Mouse (Mus musculus) neural tube, embryonic 11.5 days (tissue): Measurements from ENCODE around the gene Coro2b. TPM values are rescaled to one million over a fixed set of nuclear protein-coding genes. Genes with fewer than 3 reads are reported as not detected.

Experiments
- ATAC-seq: fragments of 200-750 bp; cut with Nextera tagmentation; 2 replicates; pipeline ENCODE4 v1.8.0; 2017; ENCODE audit warnings: moderate number of reproducible peaks, mild to moderate bottlenecking, moderate TSS enrichment, moderate library complexity; ENCODE audit not compliant: insufficient read depth, low FRiP score, low TSS enrichment
- DNase-seq: peaks from one replicate; pipeline ENCODE4 v3.0.0-alpha.2; 2015; ENCODE audit warnings: low spot score
- H3K27ac ChIP-seq: fragments of 300-500 bp; sonication (generic); 2 replicates; pipeline ENCODE4 v1.5.1; 2014; ENCODE audit warnings: low read depth, mild to moderate bottlenecking, low read length
- H3K27me3 ChIP-seq: fragments of 300-500 bp; sonication (generic); 2 replicates; pipeline ENCODE4 v1.6.1; 2014; ENCODE audit warnings: mild to moderate bottlenecking, low read length, mixed read lengths; ENCODE audit not compliant: control insufficient read depth, insufficient read depth
- H3K36me3 ChIP-seq: fragments of 300-500 bp; sonication (generic); 2 replicates; pipeline ENCODE4 v1.6.1; 2014; ENCODE audit warnings: mild to moderate bottlenecking, low read length, moderate library complexity, mixed read lengths; ENCODE audit not compliant: control insufficient read depth, insufficient read depth
- H3K4me1 ChIP-seq: fragments of 300-500 bp; sonication (generic); 2 replicates; pipeline ENCODE4 v1.6.1; 2014; ENCODE audit warnings: low read length, mixed read lengths; ENCODE audit not compliant: control insufficient read depth, insufficient read depth
- H3K4me2 ChIP-seq: fragments of 300-500 bp; sonication (generic); 2 replicates; pipeline ENCODE4 v1.6.1; 2014; ENCODE audit warnings: low read depth, mild to moderate bottlenecking, moderate library complexity
- H3K4me3 ChIP-seq: fragments of 300-500 bp; sonication (generic); 2 replicates; pipeline ENCODE4 v1.5.1; 2014; ENCODE audit warnings: low read depth, low read length
- H3K9ac ChIP-seq: fragments of 300-500 bp; sonication (generic); 2 replicates; pipeline ENCODE4 v1.6.1; 2014; ENCODE audit warnings: mild to moderate bottlenecking, low read length
- H3K9me3 ChIP-seq: fragments of 300-500 bp; sonication (generic); 2 replicates; pipeline ENCODE4 v1.6.1; 2016; ENCODE audit warnings: low read length; ENCODE audit not compliant: control insufficient read depth
- WGBS: fragments of 180-500 bp; shearing (Covaris S2); extraction: QIAGEN DNeasy Blood & Tissue Kit; methylation state at CpG from one replicate; pipeline ENCODE4 v1.1.7; 2014; 5-methylcytosine and 5-hydroxymethylcytosine counted together
- polyA plus RNA-seq: library from polyadenylated mRNA; unstranded; fragments of >200 nt; fragmentation: Nextera tagmentation; extraction: Ambion mirVana; gene quantifications from 2 replicates; pipeline ENCODE4 v1.2.1, GENCODE M21; 2014

Coro2b gene
- polyA plus RNA-seq, 1 experiment from 2014 or later: 23.7 TPM

GRCm38 (mm10) chr9:62556748-62557147 is 19.9 kb upstream of the Coro2b start:
- no peak overlapping the region for H3K4me3 ChIP-seq
- peaks cover 11% of the 10 kb centered on the region for H3K4me1 ChIP-seq
- no peak overlapping the region for H3K9ac ChIP-seq
- H3K27me3 ChIP-seq: no peaks in the 10 kb centered on the region
- DNase-seq (no peak), ATAC-seq (no peak)
- H3K27ac ChIP-seq: no peak overlapping the region
- H3K36me3 ChIP-seq: no peaks in the 10 kb centered on the region
- no peaks in the 10 kb centered on the region for H3K9me3 ChIP-seq
- WGBS: 92% methylated on average over 6 of the region's 6 CpGs
- no peak overlapping the region for H3K4me2 ChIP-seq

GRCm38 (mm10) chr9:62555258-62555856 is 18.5 kb upstream of the Coro2b start:
- ATAC-seq: no peak
- DNase-seq: peak; percentile 51
- WGBS: 68% methylated on average over 5 of the region's 5 CpGs
- H3K9me3 ChIP-seq: no peaks in the 10 kb centered on the region
- no peak overlapping the region for H3K9ac ChIP-seq
- no peak overlapping the region for H3K27ac ChIP-seq
- H3K4me3 ChIP-seq: no peak overlapping the region
- no peaks in the 10 kb centered on the region for H3K36me3 ChIP-seq
- no peak overlapping the region for H3K4me2 ChIP-seq
- H3K4me1 ChIP-seq: peaks cover 11% of the 10 kb centered on the region
- H3K27me3 ChIP-seq: no peaks in the 10 kb centered on the region

GRCm38 (mm10) chr9:62554606-62555005 is 17.8 kb upstream of the Coro2b start:
- H3K9me3 ChIP-seq: no peaks in the 10 kb centered on the region
- H3K36me3 ChIP-seq: no peaks in the 10 kb centered on the region
- H3K9ac ChIP-seq: no peak overlapping the region
- H3K4me3 ChIP-seq: no peak overlapping the region
- no peaks in the 10 kb centered on the region for H3K27me3 ChIP-seq
- peaks cover 11% of the 10 kb centered on the region for H3K4me1 ChIP-seq
- 0 out of 2 replicates have a peak overlapping the region, but pooled peaks have one; percentile 17 for H3K27ac ChIP-seq
- DNase-seq: peak; percentile 79
- WGBS: 45% methylated on average over 3 of the region's 3 CpGs
- no peak overlapping the region for H3K4me2 ChIP-seq
- ATAC-seq: peak; percentile 76

DNA sequence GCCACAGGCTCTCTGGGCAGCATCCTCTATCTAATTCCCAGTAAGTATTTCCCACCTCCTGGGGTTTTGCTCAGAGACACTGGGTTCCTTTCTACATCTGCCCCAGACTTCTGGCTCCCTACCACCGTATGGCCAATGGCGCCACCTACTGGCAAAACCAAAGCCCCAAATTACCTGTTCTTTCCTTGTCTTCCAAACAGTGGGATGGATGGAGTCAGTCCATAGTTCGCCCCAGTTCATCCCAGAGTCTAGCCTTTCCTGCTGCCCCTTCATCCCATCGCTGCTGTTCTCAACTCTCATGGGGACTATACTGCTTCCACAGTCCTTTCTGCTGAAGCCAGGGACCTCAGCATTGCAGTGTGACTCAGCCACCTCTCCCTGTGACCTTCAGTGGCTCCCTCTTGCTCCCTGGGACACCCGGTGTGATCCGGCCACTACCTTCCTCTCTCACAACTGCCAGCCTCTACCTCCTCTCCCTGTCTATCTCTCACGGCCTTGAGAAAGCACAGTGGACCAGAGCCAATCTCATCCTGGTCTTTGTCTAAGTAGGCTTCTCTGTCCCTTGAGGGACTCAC is 16.6 kb upstream of the Coro2b start:
- DNase-seq (peak; percentile 74), ATAC-seq (no peak)
- H3K36me3 ChIP-seq: no peaks in the 10 kb centered on the region
- H3K4me2 ChIP-seq: no peak overlapping the region
- no peak overlapping the region for H3K4me3 ChIP-seq
- H3K4me1 ChIP-seq: peaks cover 11% of the 10 kb centered on the region
- no peak overlapping the region for H3K27ac ChIP-seq
- no peak overlapping the region for H3K9ac ChIP-seq
- WGBS: 34% methylated on average over 7 of the region's 7 CpGs
- no peaks in the 10 kb centered on the region for H3K27me3 ChIP-seq
- H3K9me3 ChIP-seq: no peaks in the 10 kb centered on the region

DNA sequence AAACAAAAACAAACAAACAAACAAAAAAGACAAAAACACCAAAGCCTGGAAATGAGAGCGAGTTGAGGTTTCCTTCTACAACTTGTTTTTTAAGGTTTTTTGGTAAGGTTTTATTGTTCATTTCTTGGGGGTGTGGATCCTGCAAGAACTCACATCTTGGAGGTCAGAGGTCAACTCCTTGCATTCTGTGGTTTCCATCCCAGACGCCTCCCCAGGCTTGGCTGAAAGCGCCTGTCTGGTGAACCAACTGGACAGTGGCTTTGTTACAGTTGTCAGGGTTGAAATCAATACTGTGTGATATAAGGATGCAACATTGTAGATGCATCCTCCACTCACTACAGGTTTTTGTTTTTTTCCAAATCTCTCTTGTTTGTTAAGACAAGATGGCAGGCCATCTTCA is 14.7 kb upstream of the Coro2b start:
- no peak overlapping the region for H3K9ac ChIP-seq
- DNase-seq (no peak), ATAC-seq (no peak)
- no peak overlapping the region for H3K27ac ChIP-seq
- peaks cover 11% of the 10 kb centered on the region for H3K4me1 ChIP-seq
- 71% methylated on average over 3 of the region's 3 CpGs for WGBS
- no peaks in the 10 kb centered on the region for H3K9me3 ChIP-seq
- no peak overlapping the region for H3K4me2 ChIP-seq
- H3K27me3 ChIP-seq: no peaks in the 10 kb centered on the region
- H3K4me3 ChIP-seq: no peak overlapping the region
- no peaks in the 10 kb centered on the region for H3K36me3 ChIP-seq

DNA sequence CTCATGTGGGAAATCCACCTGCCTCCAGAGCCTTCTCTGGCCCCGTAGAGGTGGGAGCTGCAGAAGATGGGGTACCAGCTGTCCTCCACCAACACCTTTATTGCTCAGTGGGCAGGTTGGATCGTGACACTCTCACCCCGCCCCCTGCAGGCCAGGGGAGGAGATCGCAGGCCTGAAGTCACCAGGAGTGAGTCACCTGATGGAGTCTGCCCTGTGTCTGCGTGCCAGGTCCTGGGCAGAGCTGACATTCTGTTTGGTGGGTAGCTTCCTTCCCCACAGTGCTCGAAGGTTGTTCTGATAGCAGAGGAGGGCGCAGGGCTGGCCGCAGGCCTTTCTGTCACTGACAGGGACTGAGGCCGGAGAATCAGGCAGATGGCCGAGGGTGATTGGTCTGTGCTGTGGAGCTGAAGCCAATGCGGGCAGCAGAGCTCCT is 13.8 kb upstream of the Coro2b start:
- WGBS: 43% methylated on average over 11 of the region's 11 CpGs
- no peaks in the 10 kb centered on the region for H3K27me3 ChIP-seq
- H3K36me3 ChIP-seq: no peaks in the 10 kb centered on the region
- no peak overlapping the region for H3K4me3 ChIP-seq
- no peaks in the 10 kb centered on the region for H3K9me3 ChIP-seq
- no peak overlapping the region for H3K9ac ChIP-seq
- DNase-seq (peak; percentile 56), ATAC-seq (no peak)
- H3K4me1 ChIP-seq: peaks cover 11% of the 10 kb centered on the region
- H3K4me2 ChIP-seq: no peak overlapping the region
- no peak overlapping the region for H3K27ac ChIP-seq

- Histone ChIP-seq H3K4me1 (peaks cover 6% of the 10 kb centered on the region; the same call in 1 of the 2 replicates), H3K27me3 (no peaks in the 10 kb centered on the region), H3K36me3 (no peaks in the 10 kb centered on the region), H3K9ac (no peak overlapping the region), H3K9me3 (no peaks in the 10 kb centered on the region), H3K4me3 (no peak overlapping the region), H3K27ac (no peak overlapping the region), H3K4me2 (no peak overlapping the region)
- 7% methylated on average over 8 of the region's 8 CpGs for WGBS
- ATAC-seq: no peak
- peak; percentile 89 for DNase-seq
These were observed 13.0 kb upstream of the Coro2b start for GRCm38 (mm10) chr9:62549809-62550208.

- ATAC-seq: no peak
- Histone ChIP-seq H3K9me3 (no peaks in the 10 kb centered on the region), H3K4me1 (no peaks in the 10 kb centered on the region), H3K36me3 (no peaks in the 10 kb centered on the region), H3K4me3 (no peak overlapping the region), H3K4me2 (no peak overlapping the region), H3K27ac (no peak overlapping the region), H3K27me3 (no peaks in the 10 kb centered on the region), H3K9ac (no peak overlapping the region)
- no peak for DNase-seq
- WGBS: 58% methylated on average over 3 of the region's 3 CpGs
These were observed 10.6 kb upstream of the Coro2b start for GRCm38 (mm10) chr9:62547476-62547875.

- H3K9ac ChIP-seq: no peak overlapping the region
- 67% methylated on average over 10 of the region's 10 CpGs for WGBS
- no peaks in the 10 kb centered on the region for H3K9me3 ChIP-seq
- H3K4me3 ChIP-seq: no peak overlapping the region
- ATAC-seq (no peak), DNase-seq (no peak)
- 0 out of 2 replicates have a peak, but pooled peaks cover 3% of the 10 kb centered on the region for H3K4me1 ChIP-seq
- no peaks in the 10 kb centered on the region for H3K36me3 ChIP-seq
- no peaks in the 10 kb centered on the region for H3K27me3 ChIP-seq
- no peak overlapping the region for H3K27ac ChIP-seq
- H3K4me2 ChIP-seq: no peak overlapping the region
These were observed 8.0 kb upstream of the Coro2b start for GRCm38 (mm10) chr9:62544856-62545255.
